Mouse (Mus musculus): ENCODE measurements around the gene Tmprss9. TPM values are rescaled to one million over a fixed set of nuclear protein-coding genes. Genes with fewer than 3 reads are reported as not detected.

Tmprss9 gene
- total and polyA plus RNA-seq, 3 experiments: 0.04 TPM; not detected in 2

GRCm38 (mm10) chr10:80899591-80900317, 28.1 kb downstream of the Tmprss9 start:
- Histone ChIP-seq H3K27me3 (replicated peaks) (no peaks in the 10 kb centered on the region), H3K79me2 (replicated peaks; ENCODE audit: control insufficient read depth, extremely low read depth, insufficient read depth, poor library complexity, severe bottlenecking) (peaks cover 10% of the 10 kb centered on the region; the same call in 1 of the 2 replicates), H3K27ac (ENCODE audit: insufficient read depth, low read depth) (no peak overlapping the region; the same call in 1 of the 2 replicates), H3K4me2 (ENCODE audit: insufficient read depth, low read depth, poor library complexity, severe bottlenecking) (peak overlapping the region; percentile 78), H3K36me3 (replicated peaks in 1 of 2; ENCODE audit: control insufficient read depth in 1 of 2, insufficient read depth in 1 of 2, low read length in 1 of 2) (peaks cover 41 to 68% of the 10 kb centered on the region in 2 experiments), H3K9me3 (replicated peaks; ENCODE audit: low read length) (no peaks in the 10 kb centered on the region), H3K4me3 (replicated peaks in 1 of 3; ENCODE audit: low read depth in 2 of 3, low read length in 2 of 3, poor library complexity in 1 of 3) (peak overlapping the region; percentile 76 to 88 (median 84)), H3K4me1 (ENCODE audit: control insufficient read depth in 1 of 2, insufficient read depth in 2 of 2) (peaks cover 8 to 21% of the 10 kb centered on the region in 2 experiments; a peak in 3 of 4 replicates), H3K9ac (ENCODE audit: insufficient read depth, low read depth) (peak overlapping the region; percentile 89)
- dilution Hi-C loops (cut with MboI; ENCODE audit: extremely low pct_ligation_motif_present, extremely low pct_unique_long_range_greater_than_20kb, low sequenced_read_pairs) (no loop called here), in situ Hi-C loops (cut with MboI; ENCODE audit: low pct_ligation_motif_present, low pct_unique_long_range_greater_than_20kb, low sequenced_read_pairs) (no loop called here)
- TF ChIP-seq USF1 (IDR thresholded peaks at IDR 0.05; ENCODE audit: low read depth, low read length) (no peak), MXI1 (IDR thresholded peaks at IDR 0.05; ENCODE audit: low read depth, low read length) (peak; percentile 59; the same call in 1 of the 2 replicates), RCOR1 (conservative IDR thresholded peaks at IDR 0.05; ENCODE audit: low read depth, low read length) (no peak)
- DNase-seq (ENCODE audit: extremely low read depth): no peak

GRCm38 (mm10) chr10:80900318-80901247, 28.9 kb downstream of the Tmprss9 start, which contains the start of gene Timm13:
Gene Timm13 (minus strand): TSS chr10:80900969.
- in situ Hi-C loops (cut with MboI; ENCODE audit: low pct_ligation_motif_present, low pct_unique_long_range_greater_than_20kb, low sequenced_read_pairs): no loop called here
- no peak for TF ChIP-seq TBP (conservative IDR thresholded peaks at IDR 0.05; ENCODE audit: low read depth, low read length)
- peak; percentile 81; the same call in 1 of the 2 replicates for TF ChIP-seq SIN3A (IDR thresholded peaks at IDR 0.05; ENCODE audit: low read length)
- no peak for TF ChIP-seq MAZ (IDR thresholded peaks at IDR 0.05; ENCODE audit: low read depth, low read length)
- peak; percentile 92 for TF ChIP-seq NRF1 (IDR thresholded peaks at IDR 0.05; ENCODE audit: low read depth, low read length)
- peak; percentile 87 for TF ChIP-seq POLR2AphosphoS2 (IDR thresholded peaks at IDR 0.05; ENCODE audit: low read depth, low read length)
- no peak for TF ChIP-seq RAD21 (IDR thresholded peaks at IDR 0.05; ENCODE audit: low read depth, low read length)
- peak; percentile 67 for TF ChIP-seq IRF4 (IDR thresholded peaks at IDR 0.05; ENCODE audit: low read depth, low read length)
- peak; percentile 94 for TF ChIP-seq MAX (IDR thresholded peaks at IDR 0.05; ENCODE audit: low read length)
- TF ChIP-seq USF2 (conservative IDR thresholded peaks at IDR 0.05; ENCODE audit: low read depth, low read length): no peak
- TF ChIP-seq ELF1 (IDR thresholded peaks at IDR 0.05; ENCODE audit: low read depth, low read length): peak; percentile 88; the same call in 1 of the 2 replicates
- no peak for TF ChIP-seq UBTF (IDR thresholded peaks at IDR 0.05; ENCODE audit: low read depth, low read length)
- peak; percentile 94 for TF ChIP-seq ZNF384 (IDR thresholded peaks at IDR 0.05; ENCODE audit: low read depth, low read length)
- peak; percentile 88 for TF ChIP-seq MXI1 (IDR thresholded peaks at IDR 0.05; ENCODE audit: low read depth, low read length)
- TF ChIP-seq HCFC1 (IDR thresholded peaks at IDR 0.05; ENCODE audit: low read depth, low read length): peak; percentile 94
- TF ChIP-seq MEF2A (IDR thresholded peaks at IDR 0.05; ENCODE audit: borderline replicate concordance, low read depth, low read length): peak; percentile 52; the same call in 1 of the 2 replicates
- TF ChIP-seq NELFE (IDR thresholded peaks at IDR 0.05; ENCODE audit: low read depth, low read length): peak; percentile 89
- TF ChIP-seq POLR2A (IDR thresholded peaks at IDR 0.05; ENCODE audit: low read depth, low read length): peak; percentile 92
- TF ChIP-seq CTCF (conservative IDR thresholded peaks at IDR 0.05 in 1 of 2, IDR thresholded peaks at IDR 0.05 in 1 of 2; ENCODE audit: low read depth in 2 of 2, low read length in 2 of 2): no peak
- peak; percentile 98 for TF ChIP-seq CHD2 (IDR thresholded peaks at IDR 0.05; ENCODE audit: low read length)
- TF ChIP-seq TCF12 (IDR thresholded peaks at IDR 0.05; ENCODE audit: low read depth, low read length): peak; percentile 66
- peak; percentile 77; the same call in 1 of the 2 replicates for TF ChIP-seq MYC (IDR thresholded peaks at IDR 0.05; ENCODE audit: low read depth, low read length)
- no peak for TF ChIP-seq PAX5 (IDR thresholded peaks at IDR 0.05; ENCODE audit: low read length)
- no peak for TF ChIP-seq ETS1 (conservative IDR thresholded peaks at IDR 0.05; ENCODE audit: low read depth, low read length)
- TF ChIP-seq ZMIZ1 (IDR thresholded peaks at IDR 0.05; ENCODE audit: low read depth, low read length): peak; percentile 86
- TF ChIP-seq KAT2A (IDR thresholded peaks at IDR 0.05; ENCODE audit: insufficient replicate concordance, low read length): peak; percentile 99
- peak; percentile 88; the same call in 1 of the 2 replicates for TF ChIP-seq GABPA (IDR thresholded peaks at IDR 0.05; ENCODE audit: insufficient replicate concordance, low read depth, low read length)
- peak; percentile 99 for DNase-seq (ENCODE audit: extremely low read depth)
- peaks cover 8 to 21% of the 10 kb centered on the region in 2 experiments; a peak in 3 of 4 replicates for H3K4me1 ChIP-seq (ENCODE audit: control insufficient read depth in 1 of 2, insufficient read depth in 2 of 2)
- H3K9me3 ChIP-seq (replicated peaks; ENCODE audit: low read length): no peaks in the 10 kb centered on the region
- peak within 1 kb of the TSS; percentile 89 for H3K9ac ChIP-seq (ENCODE audit: insufficient read depth, low read depth)
- H3K36me3 ChIP-seq (replicated peaks in 1 of 2; ENCODE audit: control insufficient read depth in 1 of 2, insufficient read depth in 1 of 2, low read length in 1 of 2): peaks cover 46 to 76% of the 10 kb centered on the region in 2 experiments
- no peaks in the 10 kb centered on the region for H3K27me3 ChIP-seq (replicated peaks)
- dilution Hi-C loops (cut with MboI; ENCODE audit: extremely low pct_ligation_motif_present, extremely low pct_unique_long_range_greater_than_20kb, low sequenced_read_pairs): no loop called here
- H3K79me2 ChIP-seq (replicated peaks; ENCODE audit: control insufficient read depth, extremely low read depth, insufficient read depth, poor library complexity, severe bottlenecking): peaks cover 10% of the 10 kb centered on the region; the same call in 1 of the 2 replicates
- peak within 1 kb of the TSS; percentile 75 for H3K27ac ChIP-seq (ENCODE audit: insufficient read depth, low read depth)
- peak within 1 kb of the TSS; percentile 78 for H3K4me2 ChIP-seq (ENCODE audit: insufficient read depth, low read depth, poor library complexity, severe bottlenecking)
- H3K4me3 ChIP-seq (replicated peaks in 1 of 3; ENCODE audit: low read depth in 2 of 3, low read length in 2 of 3, poor library complexity in 1 of 3): peak within 1 kb of the TSS; percentile 76 to 88 (median 84)

All from CH12.LX (cell line).